Mouse (Mus musculus): ENCODE measurements around the gene Hc. TPM values are rescaled to one million over a fixed set of nuclear protein-coding genes. Genes with fewer than 3 reads are reported as not detected.

Hc gene
- 0.59 TPM for polyA plus RNA-seq (2015; fragmentation: Illumina TruSeq; extraction: RNeasy Lipid Tissue Mini Kit (QIAGEN cat#74804); ENCODE audit: low read depth, low replicate concordance)

GRCm38 (mm10) chr2:35061338-35061737 is at the start of gene Hc:
TSS of gene Hc (minus strand) at chr2:35061438.

GRCm38 (mm10) chr2:35109141-35109923 is 48.1 kb upstream of the Hc start, which contains the start of gene Cntrl:
TSS of gene Cntrl (plus strand) at chr2:35109492.

GRCm38 (mm10) chr2:35101443-35101842 is 40.2 kb upstream of the Hc start, which contains the start of gene AI182371:
TSS of gene AI182371 (minus strand) at chr2:35101543.

GRCm38 (mm10) chr2:34961481-34962036 is 99.7 kb downstream of the Hc start, which contains the start of gene Traf1:
TSS of gene Traf1 (minus strand) at chr2:34961772.

Other genes starting within 250 kb of the Hc start
- gene Fbxw2, start 235.1 kb downstream of the Hc start, polyA plus RNA-seq (2015; fragmentation: Illumina TruSeq; extraction: RNeasy Lipid Tissue Mini Kit (QIAGEN cat#74804); ENCODE audit: low read depth, low replicate concordance), result 105 TPM
- gene Gm34653, start 228.4 kb downstream of the Hc start, polyA plus RNA-seq (2015; fragmentation: Illumina TruSeq; extraction: RNeasy Lipid Tissue Mini Kit (QIAGEN cat#74804); ENCODE audit: low read depth, low replicate concordance), result not detected
- gene Cutal, start 187.0 kb downstream of the Hc start, polyA plus RNA-seq (2015; fragmentation: Illumina TruSeq; extraction: RNeasy Lipid Tissue Mini Kit (QIAGEN cat#74804); ENCODE audit: low read depth, low replicate concordance), result 1.2 TPM
- gene Psmd5, start 186.5 kb downstream of the Hc start, polyA plus RNA-seq (2015; fragmentation: Illumina TruSeq; extraction: RNeasy Lipid Tissue Mini Kit (QIAGEN cat#74804); ENCODE audit: low read depth, low replicate concordance), result 40.4 TPM
- gene Phf19, start 147.4 kb downstream of the Hc start, polyA plus RNA-seq (2015; fragmentation: Illumina TruSeq; extraction: RNeasy Lipid Tissue Mini Kit (QIAGEN cat#74804); ENCODE audit: low read depth, low replicate concordance), result 0.76 TPM
- gene Traf1, start 99.7 kb downstream of the Hc start, polyA plus RNA-seq (2015; fragmentation: Illumina TruSeq; extraction: RNeasy Lipid Tissue Mini Kit (QIAGEN cat#74804); ENCODE audit: low read depth, low replicate concordance), result 2.7 TPM
- 0.79 TPM for gene AI182371, start 40.1 kb upstream of the Hc start, polyA plus RNA-seq (2015; fragmentation: Illumina TruSeq; extraction: RNeasy Lipid Tissue Mini Kit (QIAGEN cat#74804); ENCODE audit: low read depth, low replicate concordance)
- 9.0 TPM for gene Cntrl, start 48.1 kb upstream of the Hc start, polyA plus RNA-seq (2015; fragmentation: Illumina TruSeq; extraction: RNeasy Lipid Tissue Mini Kit (QIAGEN cat#74804); ENCODE audit: low read depth, low replicate concordance)
- 231 TPM for gene Rab14, start 139.7 kb upstream of the Hc start, polyA plus RNA-seq (2015; fragmentation: Illumina TruSeq; extraction: RNeasy Lipid Tissue Mini Kit (QIAGEN cat#74804); ENCODE audit: low read depth, low replicate concordance)
- gene Gsn, start 194.9 kb upstream of the Hc start, polyA plus RNA-seq (2015; fragmentation: Illumina TruSeq; extraction: RNeasy Lipid Tissue Mini Kit (QIAGEN cat#74804); ENCODE audit: low read depth, low replicate concordance), result 66.5 TPM

Data from brain, adult 10 weeks (tissue).